Mouse (Mus musculus): ENCODE data around the gene Calcrl. TPM values are rescaled to one million over a fixed set of nuclear protein-coding genes. Genes with fewer than 3 reads are reported as not detected.
A peak's percentile ranks its signal among the peaks of the same experiment; 100 is the strongest.

Calcrl gene
- polyA plus RNA-seq (2015; fragmentation: Nextera tagmentation; extraction: Ambion mirVana), result 50.1 and 53.7 TPM in 2 replicates

- WGBS, result under 1% methylated on average over 10 of the region's 10 CpGs
- H3K27ac ChIP-seq, result peak within 1 kb of the TSS; percentile 88
- ATAC-seq (replicated peaks; ENCODE audit: low FRiP score, low read depth), result peak; percentile 90
- H3K27me3 ChIP-seq (ENCODE audit: insufficient read depth, low read length), result no peaks in the 10 kb centered on the region
- TF ChIP-seq CTCF (IDR thresholded peaks at IDR 0.05; ENCODE audit: low read depth), result no peak
- peak; percentile 98 for DNase-seq (ENCODE audit: low spot score)
- H3K36me3 ChIP-seq (ENCODE audit: insufficient read depth, low read length), result no peaks in the 10 kb centered on the region
- no peaks in the 10 kb centered on the region for H3K9me3 ChIP-seq (replicated peaks; ENCODE audit: low read length)
- H3K9ac ChIP-seq (ENCODE audit: low read depth, low read length), result peak within 1 kb of the TSS; percentile 43; the same call in 1 of the 2 replicates
- peak within 1 kb of the TSS; percentile 38 for H3K4me3 ChIP-seq (replicated peaks; ENCODE audit: low read depth, low read length)
- H3K4me2 ChIP-seq (ENCODE audit: low read length), result peak within 1 kb of the TSS; percentile 49
- H3K4me1 ChIP-seq (replicated peaks; ENCODE audit: insufficient read depth, low read length), result no peaks in the 10 kb centered on the region
Measured at GRCm38 (mm10) chr2:84425138-84425537, at the start of gene Calcrl. Gene Calcrl (minus strand): TSS chr2:84425411.

- Histone ChIP-seq H3K9ac (ENCODE audit: low read depth, low read length) (0 out of 2 replicates have a peak overlapping the region, but pooled peaks have one; percentile 1), H3K4me3 (replicated peaks; ENCODE audit: low read depth, low read length) (no peak overlapping the region), H3K9me3 (replicated peaks; ENCODE audit: low read length) (no peaks in the 10 kb centered on the region), H3K27ac (no peak overlapping the region), H3K4me1 (replicated peaks; ENCODE audit: insufficient read depth, low read length) (no peaks in the 10 kb centered on the region), H3K4me2 (ENCODE audit: low read length) (no peak overlapping the region), H3K27me3 (ENCODE audit: insufficient read depth, low read length) (no peaks in the 10 kb centered on the region), H3K36me3 (ENCODE audit: insufficient read depth, low read length) (no peaks in the 10 kb centered on the region)
- ATAC-seq (replicated peaks; ENCODE audit: low FRiP score, low read depth) (no peak), DNase-seq (ENCODE audit: low spot score) (no peak)
- WGBS, result 18% methylated on average over 6 of the region's 6 CpGs
- no peak for TF ChIP-seq CTCF (IDR thresholded peaks at IDR 0.05; ENCODE audit: low read depth)
Measured at GRCm38 (mm10) chr2:84474651-84475050, 49.4 kb upstream of the Calcrl start.

GRCm38 (mm10) chr2:84473941-84474530 lies 48.8 kb upstream of the Calcrl start:
- DNase-seq (ENCODE audit: low spot score) (no peak), ATAC-seq (replicated peaks; ENCODE audit: low FRiP score, low read depth) (no peak)
- H3K9me3 ChIP-seq (replicated peaks; ENCODE audit: low read length), result no peaks in the 10 kb centered on the region
- no peak for TF ChIP-seq CTCF (IDR thresholded peaks at IDR 0.05; ENCODE audit: low read depth)
- H3K9ac ChIP-seq (ENCODE audit: low read depth, low read length), result no peak overlapping the region
- 73% methylated on average over 14 of the region's 14 CpGs for WGBS
- no peaks in the 10 kb centered on the region for H3K27me3 ChIP-seq (ENCODE audit: insufficient read depth, low read length)
- no peak overlapping the region for H3K4me2 ChIP-seq (ENCODE audit: low read length)
- H3K27ac ChIP-seq, result no peak overlapping the region
- no peaks in the 10 kb centered on the region for H3K36me3 ChIP-seq (ENCODE audit: insufficient read depth, low read length)
- H3K4me1 ChIP-seq (replicated peaks; ENCODE audit: insufficient read depth, low read length), result no peaks in the 10 kb centered on the region
- no peak overlapping the region for H3K4me3 ChIP-seq (replicated peaks; ENCODE audit: low read depth, low read length)

GRCm38 (mm10) chr2:84467391-84467790 lies 42.2 kb upstream of the Calcrl start:
- Histone ChIP-seq H3K4me3 (replicated peaks; ENCODE audit: low read depth, low read length) (no peak overlapping the region), H3K27me3 (ENCODE audit: insufficient read depth, low read length) (no peaks in the 10 kb centered on the region), H3K27ac (no peak overlapping the region), H3K4me1 (replicated peaks; ENCODE audit: insufficient read depth, low read length) (no peaks in the 10 kb centered on the region), H3K9ac (ENCODE audit: low read depth, low read length) (no peak overlapping the region), H3K9me3 (replicated peaks; ENCODE audit: low read length) (no peaks in the 10 kb centered on the region), H3K4me2 (ENCODE audit: low read length) (no peak overlapping the region), H3K36me3 (ENCODE audit: insufficient read depth, low read length) (no peaks in the 10 kb centered on the region)
- ATAC-seq (replicated peaks; ENCODE audit: low FRiP score, low read depth) (no peak), DNase-seq (ENCODE audit: low spot score) (no peak)
- 79% methylated on average over 4 of the region's 4 CpGs for WGBS
- TF ChIP-seq CTCF (IDR thresholded peaks at IDR 0.05; ENCODE audit: low read depth), result no peak

GRCm38 (mm10) chr2:84464956-84465355 lies 39.7 kb upstream of the Calcrl start:
- H3K4me2 ChIP-seq (ENCODE audit: low read length), result no peak overlapping the region
- H3K27ac ChIP-seq, result no peak overlapping the region
- H3K27me3 ChIP-seq (ENCODE audit: insufficient read depth, low read length), result no peaks in the 10 kb centered on the region
- ATAC-seq (replicated peaks; ENCODE audit: low FRiP score, low read depth) (no peak), DNase-seq (ENCODE audit: low spot score) (no peak)
- no peaks in the 10 kb centered on the region for H3K9me3 ChIP-seq (replicated peaks; ENCODE audit: low read length)
- H3K36me3 ChIP-seq (ENCODE audit: insufficient read depth, low read length), result no peaks in the 10 kb centered on the region
- H3K4me3 ChIP-seq (replicated peaks; ENCODE audit: low read depth, low read length), result no peak overlapping the region
- H3K9ac ChIP-seq (ENCODE audit: low read depth, low read length), result no peak overlapping the region
- no peak for TF ChIP-seq CTCF (IDR thresholded peaks at IDR 0.05; ENCODE audit: low read depth)
- H3K4me1 ChIP-seq (replicated peaks; ENCODE audit: insufficient read depth, low read length), result no peaks in the 10 kb centered on the region
- WGBS, result 34% methylated on average over 7 of the region's 7 CpGs

GRCm38 (mm10) chr2:84462411-84462810 lies 37.2 kb upstream of the Calcrl start:
- no peak overlapping the region for H3K27ac ChIP-seq
- no peaks in the 10 kb centered on the region for H3K9me3 ChIP-seq (replicated peaks; ENCODE audit: low read length)
- H3K4me3 ChIP-seq (replicated peaks; ENCODE audit: low read depth, low read length), result no peak overlapping the region
- H3K4me2 ChIP-seq (ENCODE audit: low read length), result no peak overlapping the region
- no peaks in the 10 kb centered on the region for H3K4me1 ChIP-seq (replicated peaks; ENCODE audit: insufficient read depth, low read length)
- no peaks in the 10 kb centered on the region for H3K27me3 ChIP-seq (ENCODE audit: insufficient read depth, low read length)
- DNase-seq (ENCODE audit: low spot score) (no peak), ATAC-seq (replicated peaks; ENCODE audit: low FRiP score, low read depth) (no peak)
- no peaks in the 10 kb centered on the region for H3K36me3 ChIP-seq (ENCODE audit: insufficient read depth, low read length)
- TF ChIP-seq CTCF (IDR thresholded peaks at IDR 0.05; ENCODE audit: low read depth), result no peak
- H3K9ac ChIP-seq (ENCODE audit: low read depth, low read length), result no peak overlapping the region
- 87% methylated on average over 3 of the region's 3 CpGs for WGBS
